9 mouse cellular contexts compared by ENCODE assay signal in genomic region chr17:31492416-31492815, GRCm38 (mm10). TPM values are rescaled to one million over a fixed set of nuclear protein-coding genes. Genes with fewer than 3 reads are reported as not detected.
DNase-seq lines count a peak whose midpoint lies in the region; ATAC-seq and TF ChIP-seq lines count a peak whose summit lies in the region.
"Had no signal": no experiment of that assay in that cellular context is flagged by ENCODE, and none has a peak within 500 bp of the region (broad histone marks: within the 10 kb centered on the region; RNA-seq: fewer than 3 reads in every experiment).

No protein-coding gene starts in this region.

- no peak overlapping the region for H3ac ChIP-seq in C2C12 (ENCODE audit: control insufficient read depth, insufficient read length, low read depth)

- ATAC-seq in embryonic facial prominence, embryonic 14.5 days (ENCODE audit: low read depth), result peak; percentile 48; the same call in 1 of the 2 replicates
- no peak for ATAC-seq in liver, embryonic 14.5 days (ENCODE audit: insufficient read depth)
- ATAC-seq in neural tube, embryonic 14.5 days (ENCODE audit: low read depth), result peak; percentile 69; the same call in 1 of the 2 replicates

- peaks cover 23% of the 10 kb centered on the region for H3K36me3 ChIP-seq in C2C12 (ENCODE audit: control insufficient read depth, insufficient read depth)
- peaks cover 20% of the 10 kb centered on the region for H3K36me3 ChIP-seq in embryonic facial prominence, embryonic 14.5 days (ENCODE audit: control insufficient read depth, insufficient read depth, low read length)
- peaks cover 13% of the 10 kb centered on the region for H3K36me3 ChIP-seq in liver, embryonic 14.5 days (replicated peaks; ENCODE audit: control insufficient read depth, insufficient read depth, low read depth)
- H3K36me3 ChIP-seq in neural tube, embryonic 14.5 days (ENCODE audit: control insufficient read depth, insufficient read depth, low read length), result peaks cover 15% of the 10 kb centered on the region; the same call in 1 of the 2 replicates
- H3K36me3 ChIP-seq in testis, adult 2 months (ENCODE audit: control insufficient read depth, insufficient read depth, low read length), result no peaks in the 10 kb centered on the region

- H3K27ac ChIP-seq in bone marrow, adult 2 months (ENCODE audit: control insufficient read depth, insufficient read depth, low read depth, low read length, poor library complexity), result no peak overlapping the region
- H3K27ac ChIP-seq in embryonic facial prominence, embryonic 14.5 days (replicated peaks; ENCODE audit: low read depth, low read length), result no peak overlapping the region
- H3K27ac ChIP-seq in liver, embryonic 14.5 days, result no peak overlapping the region
- no peak overlapping the region for H3K27ac ChIP-seq in neural tube, embryonic 14.5 days (ENCODE audit: low read depth, low read length)
- H3K27ac ChIP-seq in testis, adult 2 months (ENCODE audit: control insufficient read depth, insufficient read depth, low read depth, low read length), result no peak overlapping the region
- H3K27ac ChIP-seq: embryonic facial prominence, embryonic 12.5 days had no signal

- no peak for TF ChIP-seq EP300 in liver, embryonic 14.5 days (IDR thresholded peaks at IDR 0.05; ENCODE audit: low read depth)

- peak; percentile 83 for TF ChIP-seq CTCF in C2C12 (IDR thresholded peaks at IDR 0.05; ENCODE audit: control insufficient read depth, insufficient read depth, insufficient read length)
- TF ChIP-seq CTCF in bone marrow, adult 2 months (IDR thresholded peaks at IDR 0.05; ENCODE audit: control insufficient read depth, insufficient read depth, low read length), result peak; percentile 95
- TF ChIP-seq CTCF in liver, embryonic 14.5 days (IDR thresholded peaks at IDR 0.05; ENCODE audit: low read depth), result peak; percentile 95
- TF ChIP-seq CTCF in testis, adult 2 months (IDR thresholded peaks at IDR 0.05; ENCODE audit: control insufficient read depth, insufficient read depth, insufficient replicate concordance, low read depth, low read length), result peak; percentile 81

- no peaks in the 10 kb centered on the region for H3K79me2 ChIP-seq in C2C12 (ENCODE audit: control insufficient read depth, insufficient read depth)

- DNase-seq in embryonic facial prominence, embryonic 14.5 days (ENCODE audit: low spot score), result peak; percentile 92
- DNase-seq in heart, adult 9 months (ENCODE audit: low spot score in 2 of 2), result peak; percentile 56 to 65
- DNase-seq in kidney, postnatal 14 days, result peak; percentile 81
- peak; percentile 36 to 50 (median 47) for DNase-seq in liver, embryonic 14.5 days (ENCODE audit: low read depth in 3 of 3, low spot score in 3 of 3)

- H3K4me3 ChIP-seq in C2C12 (ENCODE audit: insufficient read depth, poor library complexity, severe bottlenecking), result no peak overlapping the region
- no peak overlapping the region for H3K4me3 ChIP-seq in bone marrow, adult 2 months (replicated peaks; ENCODE audit: control insufficient read depth, low read depth, low read length)
- H3K4me3 ChIP-seq in embryonic facial prominence, embryonic 14.5 days (ENCODE audit: low read depth, low read length), result no peak overlapping the region
- H3K4me3 ChIP-seq in liver, embryonic 14.5 days (ENCODE audit: insufficient read depth in 1 of 2, low read depth in 2 of 2, low read length in 2 of 2), result no peak overlapping the region
- H3K4me3 ChIP-seq in neural tube, embryonic 14.5 days (ENCODE audit: low read depth, low read length), result no peak overlapping the region
- no peak overlapping the region for H3K4me3 ChIP-seq in testis, adult 2 months (ENCODE audit: control insufficient read depth, low read depth, low read length)
- H3K4me3 ChIP-seq: embryonic facial prominence, embryonic 12.5 days had no signal

- no peaks in the 10 kb centered on the region for H3K79me3 ChIP-seq in C2C12 (ENCODE audit: low read depth)

- no peaks in the 10 kb centered on the region for H3K9me3 ChIP-seq in embryonic facial prominence, embryonic 14.5 days (ENCODE audit: control insufficient read depth, low read length)
- no peaks in the 10 kb centered on the region for H3K9me3 ChIP-seq in liver, embryonic 14.5 days (ENCODE audit: control insufficient read depth, low read length)
- no peaks in the 10 kb centered on the region for H3K9me3 ChIP-seq in neural tube, embryonic 14.5 days (ENCODE audit: control insufficient read depth, low read length)
- H3K9me3 ChIP-seq: embryonic facial prominence, embryonic 12.5 days had no signal

- H3K4me1 ChIP-seq in bone marrow, adult 2 months (ENCODE audit: control insufficient read depth, insufficient read depth, low read length), result peaks cover 1% of the 10 kb centered on the region; the same call in 1 of the 2 replicates
- H3K4me1 ChIP-seq in embryonic facial prominence, embryonic 14.5 days (ENCODE audit: control insufficient read depth, insufficient read depth, low read length), result no peaks in the 10 kb centered on the region
- no peaks in the 10 kb centered on the region for H3K4me1 ChIP-seq in liver, embryonic 14.5 days (replicated peaks; ENCODE audit: control insufficient read depth in 2 of 2, insufficient read depth in 2 of 2, low read length in 1 of 2)
- no peaks in the 10 kb centered on the region for H3K4me1 ChIP-seq in neural tube, embryonic 14.5 days (ENCODE audit: control insufficient read depth, insufficient read depth, low read length)
- H3K4me1 ChIP-seq in testis, adult 2 months (ENCODE audit: control insufficient read depth, insufficient read depth, low read length), result peaks cover under 1% of the 10 kb centered on the region; the same call in 1 of the 2 replicates
- H3K4me1 ChIP-seq: embryonic facial prominence, embryonic 12.5 days had no signal

- peaks cover 15% of the 10 kb centered on the region for H3K27me3 ChIP-seq in C2C12 (ENCODE audit: control insufficient read depth, insufficient read depth, insufficient read length)
- no peaks in the 10 kb centered on the region for H3K27me3 ChIP-seq in embryonic facial prominence, embryonic 14.5 days (replicated peaks; ENCODE audit: control insufficient read depth, insufficient read depth, low read length)
- no peaks in the 10 kb centered on the region for H3K27me3 ChIP-seq in liver, embryonic 14.5 days (ENCODE audit: control insufficient read depth, insufficient read depth, low read length)
- H3K27me3 ChIP-seq in neural tube, embryonic 14.5 days (ENCODE audit: control insufficient read depth, insufficient read depth, low read length), result no peaks in the 10 kb centered on the region
- H3K27me3 ChIP-seq in testis, adult 2 months (ENCODE audit: control insufficient read depth, insufficient read depth, low read length), result no peaks in the 10 kb centered on the region
- H3K27me3 ChIP-seq: embryonic facial prominence, embryonic 12.5 days had no signal

- H3K4me2 ChIP-seq in embryonic facial prominence, embryonic 14.5 days (ENCODE audit: low read depth, low read length), result no peak overlapping the region
- no peak overlapping the region for H3K4me2 ChIP-seq in liver, embryonic 14.5 days (ENCODE audit: low read depth)
- H3K4me2 ChIP-seq in neural tube, embryonic 14.5 days (ENCODE audit: low read depth, low read length), result no peak overlapping the region
- H3K4me2 ChIP-seq: embryonic facial prominence, embryonic 12.5 days had no signal

- WGBS in bone marrow, adult 2 months, result 0% methylated on average over 2 of the region's 2 CpGs
- 0% methylated on average over 2 of the region's 2 CpGs for WGBS in embryonic facial prominence, embryonic 14.5 days
- 0% methylated on average over 2 of the region's 2 CpGs for whole genome bisulfite sequencing in liver, embryonic 14.5 days (ENCODE audit: insufficient replicate concordance)
- WGBS in neural tube, embryonic 14.5 days, result 3% methylated on average over 2 of the region's 2 CpGs

- TF ChIP-seq POLR2A in bone marrow, adult 2 months (IDR thresholded peaks at IDR 0.05; ENCODE audit: borderline replicate concordance, control insufficient read depth, low read depth, low read length), result no peak
- TF ChIP-seq POLR2A in testis, adult 2 months (IDR thresholded peaks at IDR 0.05; ENCODE audit: control insufficient read depth, low read depth, low read length), result no peak

- no peak overlapping the region for H3K9ac ChIP-seq in embryonic facial prominence, embryonic 14.5 days (ENCODE audit: low read depth, low read length)
- H3K9ac ChIP-seq in liver, embryonic 14.5 days (replicated peaks), result no peak overlapping the region
- no peak overlapping the region for H3K9ac ChIP-seq in neural tube, embryonic 14.5 days (replicated peaks; ENCODE audit: low read depth, low read length)
- H3K9ac ChIP-seq: embryonic facial prominence, embryonic 12.5 days had no signal

TF ChIP-seq in C2C12, 6 proteins besides CTCF, POLR2A, EP300 and RAD21:
- TF ChIP-seq MYOD1 (IDR thresholded peaks at IDR 0.05; ENCODE audit: control insufficient read depth, insufficient read length, low read depth), result no peak
- no peak for TF ChIP-seq FOSL1 (IDR thresholded peaks at IDR 0.05; ENCODE audit: insufficient read depth, low read length, poor library complexity, severe bottlenecking)
- TF ChIP-seq USF1 (IDR thresholded peaks at IDR 0.05; ENCODE audit: low read depth), result no peak
- TF ChIP-seq MAX (IDR thresholded peaks at IDR 0.05), result no peak
- TF ChIP-seq MYOG (IDR thresholded peaks at IDR 0.05; ENCODE audit: control insufficient read depth, extremely low read depth, insufficient read length), result no peak
- no peak for TF ChIP-seq CEBPB (IDR thresholded peaks at IDR 0.05; ENCODE audit: low read depth)

RNA-seq across cellular contexts. Expression of gene Wdr4, which starts 27.4 kb away (rescaled TPM):
- polyA plus RNA-seq in C2C12 (2012; fragmentation: generic; extraction: Trizol), result 48.5 TPM
- 9.8 and 13.6 TPM in 2 replicates for polyA plus RNA-seq in bone marrow, adult 2 months (2011; ENCODE audit: insufficient read depth, insufficient read length, low replicate concordance, missing spikeins)
- polyA plus RNA-seq in embryonic facial prominence, embryonic 14.5 days (2014; fragmentation: Nextera tagmentation; extraction: Ambion mirVana), result 29.3 and 31.7 TPM in 2 replicates
- polyA plus RNA-seq in liver, embryonic 14.5 days (2012; rRNA removed), result 13.7 and 14.1 TPM in 2 replicates
- polyA plus RNA-seq in liver, embryonic 14.5 days (2014; fragmentation: Nextera tagmentation; extraction: Ambion mirVana), result 20.8 and 21.1 TPM in 2 replicates
- polyA plus RNA-seq in neural tube, embryonic 14.5 days (2014; fragmentation: Nextera tagmentation; extraction: Ambion mirVana), result 29.9 and 33.1 TPM in 2 replicates
- polyA plus RNA-seq in testis, adult 2 months (2012; rRNA removed), result 14.7 and 15.3 TPM in 2 replicates

RNA-seq across cellular contexts. Expression of gene Ndufv3, which starts 27.5 kb away (rescaled TPM):
- polyA plus RNA-seq in C2C12 (2012; fragmentation: generic; extraction: Trizol), result 178 TPM
- polyA plus RNA-seq in bone marrow, adult 2 months (2011; ENCODE audit: insufficient read depth, insufficient read length, low replicate concordance, missing spikeins), result 57.2 and 97.0 TPM in 2 replicates
- polyA plus RNA-seq in embryonic facial prominence, embryonic 14.5 days (2014; fragmentation: Nextera tagmentation; extraction: Ambion mirVana), result 283 and 316 TPM in 2 replicates
- 37.5 and 65.5 TPM in 2 replicates for polyA plus RNA-seq in liver, embryonic 14.5 days (2012; rRNA removed)
- 189 and 194 TPM in 2 replicates for polyA plus RNA-seq in liver, embryonic 14.5 days (2014; fragmentation: Nextera tagmentation; extraction: Ambion mirVana)
- 422 and 513 TPM in 2 replicates for polyA plus RNA-seq in neural tube, embryonic 14.5 days (2014; fragmentation: Nextera tagmentation; extraction: Ambion mirVana)
- polyA plus RNA-seq in testis, adult 2 months (2012; rRNA removed), result 59.9 and 64.9 TPM in 2 replicates
